ENCODE assay signal across 8 mouse cellular contexts in genomic region chr9:70834730-70835154, GRCm38 (mm10).
A peak's percentile ranks its signal among the peaks of the same experiment; 100 is the strongest.
DNase-seq lines count a peak whose midpoint lies in the region; ATAC-seq and TF ChIP-seq lines count a peak whose summit lies in the region.

No protein-coding gene starts in this region.

- no peak overlapping the region for H3K4me3 ChIP-seq in midbrain, embryonic 14.5 days (replicated peaks; ENCODE audit: low read depth, low read length)
- no peak overlapping the region for H3K4me3 ChIP-seq in midbrain, embryonic 11.5 days (ENCODE audit: low read depth, low read length)
- H3K4me3 ChIP-seq in gastrocnemius, adult 2 months = no peak overlapping the region
- H3K4me3 ChIP-seq in intestine, embryonic 16.5 days (ENCODE audit: low read length) = no peak overlapping the region

- no peak for ATAC-seq in midbrain, embryonic 14.5 days (ENCODE audit: low FRiP score, low TSS enrichment)
- no peak for ATAC-seq in midbrain, embryonic 11.5 days (ENCODE audit: low FRiP score)
- ATAC-seq in intestine, embryonic 16.5 days = peak; percentile 94

- no peaks in the 10 kb centered on the region for H3K27me3 ChIP-seq in midbrain, embryonic 14.5 days (ENCODE audit: control insufficient read depth, insufficient read depth, low read length)
- no peaks in the 10 kb centered on the region for H3K27me3 ChIP-seq in midbrain, embryonic 11.5 days (ENCODE audit: control insufficient read depth, insufficient read depth, low read length)
- no peaks in the 10 kb centered on the region for H3K27me3 ChIP-seq in intestine, embryonic 16.5 days (replicated peaks; ENCODE audit: control insufficient read depth, insufficient read depth, low read length)

- no peaks in the 10 kb centered on the region for H3K4me1 ChIP-seq in midbrain, embryonic 14.5 days (ENCODE audit: control insufficient read depth, insufficient read depth, low read length)
- no peaks in the 10 kb centered on the region for H3K4me1 ChIP-seq in midbrain, embryonic 11.5 days (ENCODE audit: control insufficient read depth, insufficient read depth, low read length)
- H3K4me1 ChIP-seq in intestine, embryonic 16.5 days (ENCODE audit: control insufficient read depth, insufficient read depth, low read length) = peaks cover 8% of the 10 kb centered on the region; the same call in 1 of the 2 replicates

- no peak for TF ChIP-seq CTCF in gastrocnemius, adult 2 months (IDR thresholded peaks at IDR 0.05)

- no peaks in the 10 kb centered on the region for H3K9me3 ChIP-seq in midbrain, embryonic 14.5 days (ENCODE audit: control insufficient read depth, low read length)
- H3K9me3 ChIP-seq in midbrain, embryonic 11.5 days (ENCODE audit: control insufficient read depth, low read length) = no peaks in the 10 kb centered on the region
- H3K9me3 ChIP-seq in intestine, embryonic 16.5 days (ENCODE audit: control insufficient read depth, low read length) = no peaks in the 10 kb centered on the region

- H3K4me2 ChIP-seq in midbrain, embryonic 14.5 days (ENCODE audit: low read length) = no peak overlapping the region
- no peak overlapping the region for H3K4me2 ChIP-seq in midbrain, embryonic 11.5 days
- 0 out of 2 replicates have a peak overlapping the region, but pooled peaks have one; percentile 10 for H3K4me2 ChIP-seq in intestine, embryonic 16.5 days (ENCODE audit: low read depth, low read length)

- intact Hi-C loops in gastrocnemius, adult 2 months (cut with DNase I) = no loop called here

- WGBS in midbrain, embryonic 14.5 days = 49% methylated on average over 4 of the region's 4 CpGs
- WGBS in midbrain, embryonic 11.5 days = 66% methylated on average over 4 of the region's 4 CpGs
- 27% methylated on average over 4 of the region's 4 CpGs for WGBS in intestine, embryonic 16.5 days

- H3K27ac ChIP-seq in midbrain, embryonic 14.5 days (replicated peaks; ENCODE audit: low read depth, low read length) = no peak overlapping the region
- H3K27ac ChIP-seq in midbrain, embryonic 11.5 days (ENCODE audit: low read depth, low read length) = no peak overlapping the region
- H3K27ac ChIP-seq in gastrocnemius, adult 2 months = peak overlapping the region; percentile 20
- peak overlapping the region; percentile 91 for H3K27ac ChIP-seq in intestine, embryonic 16.5 days (ENCODE audit: low read length)

- no peak overlapping the region for H3K9ac ChIP-seq in midbrain, embryonic 14.5 days (replicated peaks; ENCODE audit: low read length)
- H3K9ac ChIP-seq in midbrain, embryonic 11.5 days (ENCODE audit: low read length) = no peak overlapping the region
- no peak overlapping the region for H3K9ac ChIP-seq in intestine, embryonic 16.5 days (ENCODE audit: low read depth, low read length)

- DNase-seq in midbrain, embryonic 14.5 days = peak; percentile 58
- DNase-seq in midbrain, embryonic 11.5 days (ENCODE audit: low spot score, missing footprints) = no peak
- DNase-seq in adrenal gland, postnatal 36 days = peak; percentile 76 to 87
- peak; percentile 62 for DNase-seq in gastrocnemius, adult 2 months
- DNase-seq in liver = peak; percentile 99
- peak; percentile 71 for DNase-seq in ovary, adult 18-20 months (ENCODE audit: low spot score)
- peak; percentile 85 to 90 for DNase-seq in urinary bladder, postnatal 36 days (ENCODE audit: low spot score in 2 of 2)

- no peaks in the 10 kb centered on the region for H3K36me3 ChIP-seq in midbrain, embryonic 14.5 days (ENCODE audit: control insufficient read depth, insufficient read depth, low read length)
- no peaks in the 10 kb centered on the region for H3K36me3 ChIP-seq in midbrain, embryonic 11.5 days (ENCODE audit: control insufficient read depth, insufficient read depth, low read length)
- no peaks in the 10 kb centered on the region for H3K36me3 ChIP-seq in intestine, embryonic 16.5 days (ENCODE audit: control insufficient read depth, insufficient read depth, low read length)

Comparison
In these comparisons a context has a peak if more than half of its experiments do, and no peak if none do; other contexts are left out.
1. H3K27ac ChIP-seq: peak in gastrocnemius, adult 2 months (single experiment) and intestine, embryonic 16.5 days (single experiment); none in midbrain, embryonic 14.5 days (single experiment) and midbrain, embryonic 11.5 days (single experiment).